Mouse (Mus musculus): ENCODE results near the gene Parvb. TPM values are rescaled to one million over a fixed set of nuclear protein-coding genes. Genes with fewer than 3 reads are reported as not detected.
A peak's percentile ranks its signal among the peaks of the same experiment; 100 is the strongest.

Parvb gene
- total and polyA plus RNA-seq, 3 experiments = 4.8 to 58.0 TPM; not detected in 1

GRCm38 (mm10) chr15:84310271-84310670, 78.4 kb downstream of the Parvb start:
- H3K4me1 ChIP-seq (ENCODE audit: control insufficient read depth in 1 of 2, insufficient read depth in 2 of 2, low read length in 2 of 2) = peaks cover 2 to 9% of the 10 kb centered on the region in 2 experiments; a peak in 3 of 4 replicates

GRCm38 (mm10) chr15:84311295-84312085, 79.6 kb downstream of the Parvb start:
- DNase-seq (ENCODE audit: low read depth, low spot score) = peak; percentile 78
- Histone ChIP-seq H3K9me3 (replicated peaks; ENCODE audit: insufficient read depth, low read length) (no peaks in the 10 kb centered on the region), H3K4me3 (ENCODE audit: control insufficient read depth in 1 of 2, insufficient read depth in 1 of 2, low read depth in 2 of 2, low read length in 2 of 2) (no peak overlapping the region), H3K36me3 (ENCODE audit: control insufficient read depth in 1 of 2, insufficient read depth in 2 of 2, low read length in 2 of 2) (no peaks in the 10 kb centered on the region; a peak in 1 of 4 replicates), H3K9ac (ENCODE audit: control insufficient read depth, low read depth, low read length, poor library complexity, severe bottlenecking) (no peak overlapping the region), H3K4me1 (ENCODE audit: control insufficient read depth in 1 of 2, insufficient read depth in 2 of 2, low read length in 2 of 2) (peaks cover 2 to 6% of the 10 kb centered on the region in 2 experiments; a peak in 3 of 4 replicates), H3K27ac (ENCODE audit: control insufficient read depth, low read depth, low read length) (no peak overlapping the region), H3K79me2 (ENCODE audit: control insufficient read depth, insufficient read depth, low read length, poor library complexity) (no peaks in the 10 kb centered on the region), H3K27me3 (ENCODE audit: control insufficient read depth in 1 of 2, insufficient read depth in 2 of 2, low read length in 2 of 2) (no peaks in the 10 kb centered on the region)
- TF ChIP-seq ETS1 (IDR thresholded peaks at IDR 0.05; ENCODE audit: low read depth, low read length) (peak; percentile 66), NRF1 (IDR thresholded peaks at IDR 0.05; ENCODE audit: insufficient read depth, low read depth, low read length, poor library complexity, severe bottlenecking) (no peak), JUND (IDR thresholded peaks at IDR 0.05; ENCODE audit: low read depth, low read length) (no peak), KAT2A (conservative IDR thresholded peaks at IDR 0.05; ENCODE audit: low read depth, low read length) (no peak), GABPA (IDR thresholded peaks at IDR 0.05; ENCODE audit: low read depth, low read length) (no peak), TCF12 (IDR thresholded peaks at IDR 0.05; ENCODE audit: low read depth, low read length) (peak; percentile 86), USF2 (IDR thresholded peaks at IDR 0.05; ENCODE audit: borderline replicate concordance in 1 of 2, insufficient read depth in 1 of 2, low read depth in 1 of 2, low read length in 2 of 2) (no peak), ZMIZ1 (IDR thresholded peaks at IDR 0.05; ENCODE audit: low read depth, low read length) (no peak), ZNF384 (IDR thresholded peaks at IDR 0.05; ENCODE audit: low read depth, low read length) (no peak), HCFC1 (IDR thresholded peaks at IDR 0.05; ENCODE audit: low read depth, low read length) (no peak), TBP (IDR thresholded peaks at IDR 0.05; ENCODE audit: low read depth, low read length) (no peak), RAD21 (IDR thresholded peaks at IDR 0.05; ENCODE audit: low read depth, low read length) (no peak), POLR2A (IDR thresholded peaks at IDR 0.05; ENCODE audit: control insufficient read depth in 1 of 2, insufficient read depth in 1 of 2, low read depth in 1 of 2, low read length in 2 of 2, poor library complexity in 1 of 2) (no peak), CHD2 (IDR thresholded peaks at IDR 0.05; ENCODE audit: low read length) (no peak), CHD1 (IDR thresholded peaks at IDR 0.05; ENCODE audit: low read depth, low read length) (no peak), CTCF (IDR thresholded peaks at IDR 0.05 in 2 of 3, conservative IDR thresholded peaks at IDR 0.05 in 1 of 3; ENCODE audit: control insufficient read depth in 1 of 3, insufficient read depth in 1 of 3, low read depth in 2 of 3, low read length in 3 of 3, poor library complexity in 1 of 3, severe bottlenecking in 1 of 3) (no peak), NELFE (IDR thresholded peaks at IDR 0.05; ENCODE audit: low read depth, low read length) (no peak), ZC3H11A (IDR thresholded peaks at IDR 0.05; ENCODE audit: low read depth, low read length) (no peak), UBTF (IDR thresholded peaks at IDR 0.05; ENCODE audit: borderline replicate concordance, insufficient read depth, low read depth, low read length) (no peak), E2F4 (IDR thresholded peaks at IDR 0.05; ENCODE audit: borderline replicate concordance, low read depth, low read length) (no peak), ZKSCAN1 (IDR thresholded peaks at IDR 0.05; ENCODE audit: low read depth, low read length) (no peak), SMC3 (IDR thresholded peaks at IDR 0.05; ENCODE audit: low read depth, low read length) (no peak), SIN3A (IDR thresholded peaks at IDR 0.05; ENCODE audit: low read length) (0 out of 2 replicates have a peak, but pooled peaks have one; percentile 46), ELF1 (IDR thresholded peaks at IDR 0.05; ENCODE audit: low read depth, low read length) (no peak)

More at GRCm38 (mm10) chr15:84310271-84310670, 78.4 kb downstream of the Parvb start:
- TF ChIP-seq EP300 (IDR thresholded peaks at IDR 0.05; ENCODE audit: low read depth in 1 of 2, low read length in 2 of 2) = no peak
- TF ChIP-seq USF1 (IDR thresholded peaks at IDR 0.05; ENCODE audit: low read depth, low read length) = no peak
- TF ChIP-seq MAX (IDR thresholded peaks at IDR 0.05; ENCODE audit: low read length) = no peak
- TF ChIP-seq ETS1 (IDR thresholded peaks at IDR 0.05; ENCODE audit: low read depth, low read length) = no peak
- TF ChIP-seq CHD2 (IDR thresholded peaks at IDR 0.05; ENCODE audit: low read length) = no peak
- TF ChIP-seq CHD1 (IDR thresholded peaks at IDR 0.05; ENCODE audit: low read depth, low read length) = no peak
- no peak for TF ChIP-seq UBTF (IDR thresholded peaks at IDR 0.05; ENCODE audit: borderline replicate concordance, insufficient read depth, low read depth, low read length)
- TF ChIP-seq ZKSCAN1 (IDR thresholded peaks at IDR 0.05; ENCODE audit: low read depth, low read length) = no peak
- TF ChIP-seq E2F4 (IDR thresholded peaks at IDR 0.05; ENCODE audit: borderline replicate concordance, low read depth, low read length) = no peak
- TF ChIP-seq ZC3H11A (IDR thresholded peaks at IDR 0.05; ENCODE audit: low read depth, low read length) = no peak
- no peak for TF ChIP-seq MYC (IDR thresholded peaks at IDR 0.05; ENCODE audit: low read depth, low read length)
- no peak for TF ChIP-seq SMC3 (IDR thresholded peaks at IDR 0.05; ENCODE audit: low read depth, low read length)
- no peak for TF ChIP-seq TCF12 (IDR thresholded peaks at IDR 0.05; ENCODE audit: low read depth, low read length)
- no peak for TF ChIP-seq USF2 (IDR thresholded peaks at IDR 0.05; ENCODE audit: borderline replicate concordance in 1 of 2, insufficient read depth in 1 of 2, low read depth in 1 of 2, low read length in 2 of 2)
- no peak for TF ChIP-seq CTCF (IDR thresholded peaks at IDR 0.05 in 2 of 3, conservative IDR thresholded peaks at IDR 0.05 in 1 of 3; ENCODE audit: control insufficient read depth in 1 of 3, insufficient read depth in 1 of 3, low read depth in 2 of 3, low read length in 3 of 3, poor library complexity in 1 of 3, severe bottlenecking in 1 of 3)
- TF ChIP-seq JUND (IDR thresholded peaks at IDR 0.05; ENCODE audit: low read depth, low read length) = no peak
- H3K27ac ChIP-seq (ENCODE audit: control insufficient read depth, low read depth, low read length) = no peak overlapping the region
- no peaks in the 10 kb centered on the region for H3K27me3 ChIP-seq (ENCODE audit: control insufficient read depth in 1 of 2, insufficient read depth in 2 of 2, low read length in 2 of 2)
- no peaks in the 10 kb centered on the region for H3K9me3 ChIP-seq (replicated peaks; ENCODE audit: insufficient read depth, low read length)
- DNase-seq (ENCODE audit: low read depth, low spot score) = no peak
- no peak overlapping the region for H3K4me3 ChIP-seq (ENCODE audit: control insufficient read depth in 1 of 2, insufficient read depth in 1 of 2, low read depth in 2 of 2, low read length in 2 of 2)
- no peaks in the 10 kb centered on the region; a peak in 1 of 4 replicates for H3K36me3 ChIP-seq (ENCODE audit: control insufficient read depth in 1 of 2, insufficient read depth in 2 of 2, low read length in 2 of 2)
- H3K9ac ChIP-seq (ENCODE audit: control insufficient read depth, low read depth, low read length, poor library complexity, severe bottlenecking) = no peak overlapping the region
- no peaks in the 10 kb centered on the region for H3K79me2 ChIP-seq (ENCODE audit: control insufficient read depth, insufficient read depth, low read length, poor library complexity)

Data from MEL (cell line).